Mouse (Mus musculus) liver, postnatal 0 days (tissue): ENCODE data around the gene Fryl. TPM values are rescaled to one million over a fixed set of nuclear protein-coding genes. Genes with fewer than 3 reads are reported as not detected.

Source experiments
- ATAC-seq: fragments of 200-750 bp; cut with Nextera tagmentation; 2 replicates; pipeline ENCODE4 v1.8.0; 2017; ENCODE audit warnings: mild to moderate bottlenecking, moderate library complexity
- DNase-seq: peaks from one replicate; pipeline ENCODE4 v3.0.0-alpha.2; 2016
- H3K27ac ChIP-seq: fragments of 300-500 bp; sonication (generic); 2 replicates; pipeline ENCODE4 v1.5.1; 2014; ENCODE audit warnings: antibody characterized with exemption, moderate library complexity, mild to moderate bottlenecking, low read depth
- H3K27me3 ChIP-seq: fragments of 300-500 bp; sonication (generic); 2 replicates; pipeline ENCODE4 v1.6.1; 2014; ENCODE audit warnings: low read length, control low read depth, mixed read lengths; ENCODE audit not compliant: insufficient read depth
- H3K36me3 ChIP-seq: fragments of 300-500 bp; sonication (generic); replicated peaks from 2 replicates; pipeline ENCODE4 v1.6.1; 2014; ENCODE audit warnings: mild to moderate bottlenecking, control low read depth, low read length, moderate library complexity, mixed read lengths; ENCODE audit not compliant: insufficient read depth
- H3K4me1 ChIP-seq: fragments of 300-500 bp; sonication (generic); 2 replicates; pipeline ENCODE4 v1.6.1; 2014; ENCODE audit warnings: antibody characterized with exemption, mild to moderate bottlenecking, control low read depth; ENCODE audit not compliant: insufficient read depth
- H3K4me2 ChIP-seq: fragments of 300-500 bp; sonication (generic); 2 replicates; pipeline ENCODE4 v1.6.1; 2014; ENCODE audit warnings: low read depth, mild to moderate bottlenecking, low read length, moderate library complexity, mixed read lengths
- H3K4me3 ChIP-seq: fragments of 300-500 bp; sonication (generic); 2 replicates; pipeline ENCODE4 v1.5.1; 2014; ENCODE audit warnings: low read depth, low read length
- H3K9ac ChIP-seq: fragments of 300-500 bp; sonication (generic); replicated peaks from 2 replicates; pipeline ENCODE4 v1.6.1; 2014; ENCODE audit warnings: mild to moderate bottlenecking, moderate library complexity
- H3K9me3 ChIP-seq: fragments of 300-500 bp; sonication (generic); 2 replicates; pipeline ENCODE4 v1.6.1; 2016; ENCODE audit warnings: mild to moderate bottlenecking, control low read depth, low read length, mixed read lengths
- CTCF ChIP-seq: sonication (generic); IDR thresholded peaks from 2 replicates; pipeline ENCODE4 v1.5.1; 2016; ENCODE audit warnings: antibody characterized with exemption, low read depth
- EP300 ChIP-seq: IDR thresholded peaks from 2 replicates; pipeline ENCODE4 v1.6.1; 2016; ENCODE audit warnings: antibody characterized with exemption, low read depth, mild to moderate bottlenecking
- WGBS: fragments of 180-500 bp; shearing (Covaris S2); extraction: QIAGEN DNeasy Blood & Tissue Kit; methylation state at CpG from one replicate; pipeline ENCODE4 v1.1.7; 2014; ENCODE audit not compliant: insufficient replicate concordance; 5-methylcytosine and 5-hydroxymethylcytosine counted together
- polyA plus RNA-seq: library from polyadenylated mRNA; unstranded; fragments of >200 nt; fragmentation: Nextera tagmentation; extraction: Ambion mirVana; gene quantifications from 2 replicates; pipeline ENCODE4 v1.2.1, GENCODE M21; 2015

Gene Fryl
- polyA plus RNA-seq, 1 experiment from 2014 or later: 25.8 TPM

- no peak overlapping the region for H3K27ac ChIP-seq
- H3K36me3 ChIP-seq: peaks cover 4% of the 10 kb centered on the region
- no peaks in the 10 kb centered on the region for H3K27me3 ChIP-seq
- no peak for DNase-seq
- H3K4me3 ChIP-seq: no peak overlapping the region
- no peak overlapping the region for H3K4me2 ChIP-seq
- ATAC-seq: no peak
- H3K9me3 ChIP-seq: no peaks in the 10 kb centered on the region
- peaks cover 15% of the 10 kb centered on the region for H3K4me1 ChIP-seq
- TF ChIP-seq CTCF (peak; percentile 55), EP300 (no peak)
- 90% methylated on average over 5 of the region's 5 CpGs for WGBS
- no peak overlapping the region for H3K9ac ChIP-seq
These were observed 57.7 kb downstream of the Fryl start for GRCm38 (mm10) chr5:73198690-73199089.

- no peaks in the 10 kb centered on the region for H3K27me3 ChIP-seq
- no peak overlapping the region for H3K4me2 ChIP-seq
- TF ChIP-seq CTCF (no peak), EP300 (peak; percentile 33; the same call in 1 of the 2 replicates)
- no peak overlapping the region for H3K27ac ChIP-seq
- DNase-seq: no peak
- peaks cover 9% of the 10 kb centered on the region for H3K36me3 ChIP-seq
- H3K9me3 ChIP-seq: no peaks in the 10 kb centered on the region
- H3K9ac ChIP-seq: no peak overlapping the region
- no peak overlapping the region for H3K4me3 ChIP-seq
- peaks cover 24% of the 10 kb centered on the region for H3K4me1 ChIP-seq
- no peak for ATAC-seq
- 69% methylated on average over 7 of the region's 7 CpGs for WGBS
These were observed 58.6 kb downstream of the Fryl start for GRCm38 (mm10) chr5:73197796-73198195.

DNA sequence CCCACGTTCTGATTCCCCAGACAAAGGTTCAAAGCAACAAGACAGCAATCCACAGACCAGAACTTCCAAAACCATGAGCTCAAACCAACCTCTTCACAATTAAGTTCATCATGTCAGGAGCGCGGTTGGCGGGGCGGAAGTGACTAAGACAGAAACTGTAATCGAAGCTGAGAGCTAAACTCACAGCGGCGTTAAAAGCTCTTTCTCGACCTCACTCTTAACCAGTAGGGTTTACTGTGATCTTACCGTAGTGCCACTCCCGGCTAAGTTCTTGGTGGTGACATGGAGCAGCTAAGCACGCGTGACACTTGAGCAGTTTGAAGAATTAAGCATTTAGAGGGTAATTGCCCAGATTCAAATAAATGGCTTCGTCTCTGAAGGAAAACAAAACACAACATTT, 61.7 kb downstream of the Fryl start:
- Histone ChIP-seq H3K4me2 (no peak overlapping the region), H3K27ac (no peak overlapping the region), H3K27me3 (no peaks in the 10 kb centered on the region), H3K4me3 (no peak overlapping the region), H3K9me3 (no peaks in the 10 kb centered on the region), H3K4me1 (peaks cover 22% of the 10 kb centered on the region), H3K9ac (no peak overlapping the region), H3K36me3 (peaks cover 13% of the 10 kb centered on the region)
- TF ChIP-seq EP300 (no peak), CTCF (no peak)
- DNase-seq (no peak), ATAC-seq (no peak)
- WGBS: 91% methylated on average over 14 of the region's 14 CpGs

- TF ChIP-seq EP300 (0 out of 2 replicates have a peak, but pooled peaks have one; percentile 11), CTCF (peak; percentile 77)
- ATAC-seq (peak; percentile 24), DNase-seq (peak; percentile 52)
- Histone ChIP-seq H3K27me3 (no peaks in the 10 kb centered on the region), H3K9ac (peak overlapping the region; percentile 32; the same call in 1 of the 2 replicates), H3K27ac (peak overlapping the region; percentile 87), H3K4me1 (peaks cover 24% of the 10 kb centered on the region), H3K36me3 (peaks cover 13% of the 10 kb centered on the region), H3K4me2 (peak overlapping the region; percentile 59), H3K4me3 (no peak overlapping the region), H3K9me3 (no peaks in the 10 kb centered on the region)
- 40% methylated on average over 8 of the region's 8 CpGs for WGBS
These were observed 62.3 kb downstream of the Fryl start for GRCm38 (mm10) chr5:73194083-73194570.

DNA sequence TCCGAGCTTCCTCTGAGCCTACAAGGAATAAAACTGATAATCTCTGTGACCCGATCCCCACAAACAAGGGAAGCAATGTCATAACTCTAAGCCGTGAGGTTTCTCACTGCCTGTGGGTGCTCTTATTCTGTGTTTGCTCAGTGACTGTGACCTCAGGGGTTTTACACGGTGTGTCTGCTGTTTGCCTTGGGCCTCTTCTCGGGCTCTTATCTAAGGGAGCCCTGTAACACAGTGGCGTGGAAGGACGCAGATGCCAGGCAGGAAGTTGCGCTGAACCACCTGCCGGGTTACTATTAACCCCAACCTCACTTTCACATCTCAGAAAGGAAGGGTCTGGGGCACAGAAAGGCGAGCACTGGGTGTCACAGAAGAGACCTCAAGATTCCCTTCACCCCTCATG, 62.8 kb downstream of the Fryl start:
- no peak overlapping the region for H3K4me3 ChIP-seq
- H3K4me2 ChIP-seq: peak overlapping the region; percentile 59
- TF ChIP-seq CTCF: no peak
- peak; percentile 79 for TF ChIP-seq EP300
- H3K9me3 ChIP-seq: no peaks in the 10 kb centered on the region
- H3K4me1 ChIP-seq: peaks cover 29% of the 10 kb centered on the region
- ATAC-seq: peak; percentile 77
- no peaks in the 10 kb centered on the region for H3K27me3 ChIP-seq
- H3K9ac ChIP-seq: peak overlapping the region; percentile 42
- H3K36me3 ChIP-seq: peaks cover 13% of the 10 kb centered on the region
- H3K27ac ChIP-seq: peak overlapping the region; percentile 87
- WGBS: 15% methylated on average over 10 of the region's 10 CpGs
- DNase-seq: peak; percentile 58

DNA sequence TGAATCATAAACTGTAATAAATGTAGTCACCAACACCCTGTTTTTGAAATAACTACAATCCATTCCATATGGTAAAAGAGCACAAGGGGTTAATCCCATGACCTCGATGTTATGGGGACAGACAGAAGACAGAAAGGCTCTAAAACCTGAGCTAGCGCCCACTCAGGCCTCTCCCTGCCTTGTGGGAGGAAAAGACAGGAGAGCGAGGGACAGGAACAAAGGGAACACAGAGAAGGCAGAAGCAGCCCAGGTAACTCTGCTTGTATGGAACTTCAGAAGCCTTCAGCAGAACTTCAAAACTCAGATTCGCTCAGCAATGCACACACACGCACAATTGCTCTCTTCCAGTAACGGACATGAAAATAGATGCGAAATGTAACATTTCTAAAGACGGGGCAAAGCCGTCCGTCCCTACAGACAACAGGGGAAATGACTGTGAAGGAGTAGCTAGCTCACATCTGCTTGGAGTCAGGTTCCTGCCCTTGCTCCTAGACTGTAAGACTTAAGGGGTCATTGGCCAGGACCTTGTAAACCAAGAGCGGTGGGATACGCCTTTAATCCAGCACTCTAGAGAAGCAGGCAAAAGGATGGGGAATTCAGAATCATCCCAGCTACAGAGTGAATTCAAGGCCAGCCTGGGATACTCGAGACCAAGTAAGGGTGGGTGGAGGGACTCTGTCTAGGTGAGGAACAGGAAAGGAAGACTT, 63.4 kb downstream of the Fryl start:
- peak overlapping the region; percentile 42 for H3K9ac ChIP-seq
- H3K4me2 ChIP-seq: peak overlapping the region; percentile 59
- peaks cover 13% of the 10 kb centered on the region for H3K36me3 ChIP-seq
- DNase-seq (no peak), ATAC-seq (no peak)
- H3K4me3 ChIP-seq: no peak overlapping the region
- H3K27me3 ChIP-seq: no peaks in the 10 kb centered on the region
- H3K9me3 ChIP-seq: no peaks in the 10 kb centered on the region
- H3K4me1 ChIP-seq: peaks cover 31% of the 10 kb centered on the region
- TF ChIP-seq EP300 (no peak), CTCF (no peak)
- H3K27ac ChIP-seq: peak overlapping the region; percentile 87
- 81% methylated on average over 13 of the region's 13 CpGs for WGBS
